Mouse (Mus musculus): ENCODE results near the gene Pdlim5.
"Not testable (repeated sequence)": the region's sequence is repeated elsewhere in the genome, so short reads cannot be mapped to it uniquely, and the experiment has no call there.

Pdlim5 gene

DNA sequence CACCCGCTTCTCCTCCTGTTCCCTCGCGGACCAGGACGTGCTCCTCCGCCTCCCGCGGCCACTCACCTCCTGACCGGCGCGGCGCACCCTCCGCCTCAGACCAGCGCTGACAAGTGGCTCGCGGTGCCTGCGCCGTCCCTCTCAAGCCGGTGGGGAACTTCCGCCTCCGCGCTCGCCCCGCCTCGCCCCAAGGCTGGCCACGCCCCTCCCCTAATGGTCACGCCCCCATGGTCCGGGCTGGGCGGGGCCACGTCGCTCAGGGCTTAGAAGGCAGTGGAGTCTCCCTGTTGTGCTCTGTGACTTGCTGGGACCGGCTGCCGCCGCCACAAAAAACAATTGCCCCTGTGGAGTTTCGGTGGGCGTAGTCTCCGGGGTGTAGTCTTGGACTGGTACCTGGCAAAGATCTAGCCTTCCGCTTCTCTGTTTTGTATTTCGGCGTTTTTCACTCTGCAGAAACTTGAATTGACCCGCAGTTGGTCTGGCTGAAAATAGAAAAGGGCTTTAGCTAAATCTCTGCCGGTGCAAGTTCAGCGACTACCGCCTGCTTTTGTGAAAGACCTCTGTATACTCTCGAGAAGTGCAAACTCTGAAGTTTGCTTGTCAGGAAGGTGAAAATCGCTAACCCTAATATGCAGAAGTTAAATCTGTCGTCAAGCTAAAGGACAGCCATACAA is at the start of gene Pdlim5:
Pdlim5 (minus strand) TSS at position 177 of the 674 bp plus-strand sequence.
- peak; percentile 87 for DNase-seq

DNA sequence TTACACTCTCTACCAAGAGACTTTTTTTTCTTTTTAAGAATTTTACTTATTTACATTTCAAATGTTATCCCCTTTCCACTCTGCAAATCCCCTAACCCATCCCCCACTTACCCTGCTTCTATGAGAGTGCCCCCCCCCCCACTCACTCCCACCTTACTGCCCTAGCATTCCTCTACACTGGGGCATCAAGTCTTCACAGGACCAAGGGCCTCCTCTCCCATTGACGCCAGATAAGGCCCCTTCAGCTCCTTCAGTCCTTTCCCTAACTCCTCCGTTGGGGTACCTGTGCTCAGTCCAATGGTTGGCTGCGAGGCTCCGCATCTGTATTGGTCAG is 48.2 kb upstream of the Pdlim5 start:
- no peak for DNase-seq

DNA sequence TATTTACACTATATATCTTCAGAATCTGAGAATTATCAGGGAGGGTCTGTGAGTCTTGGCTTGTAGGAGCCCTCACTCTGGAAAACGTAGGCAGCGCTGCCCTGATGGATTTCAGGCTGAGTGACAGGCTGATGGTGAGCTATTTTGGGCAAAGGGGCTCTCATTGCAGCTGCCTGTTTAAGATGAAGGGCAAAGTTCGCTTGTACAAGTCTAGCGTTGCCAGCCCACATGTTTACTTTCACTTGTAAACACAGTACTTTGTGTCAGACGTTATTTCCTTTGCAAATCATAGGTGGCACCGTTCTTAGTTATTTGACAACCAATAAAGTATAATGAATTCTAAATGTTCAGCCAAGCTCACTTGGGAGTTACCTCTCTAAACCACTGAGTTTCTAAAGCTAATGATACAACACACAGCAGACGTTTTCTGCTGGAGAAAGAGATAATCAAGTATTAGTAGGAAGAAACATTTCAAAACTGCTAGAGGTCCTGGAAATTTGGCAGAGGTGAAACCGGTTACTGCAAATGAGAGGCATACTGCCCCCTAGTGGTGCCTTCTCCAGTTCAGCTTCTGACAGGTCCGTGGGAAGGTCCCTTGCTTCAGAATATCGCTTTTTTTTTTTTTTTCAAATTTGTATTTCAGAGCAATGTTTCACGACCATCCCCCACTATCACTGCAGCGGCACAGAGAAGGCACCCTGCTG is 47.7 kb upstream of the Pdlim5 start:
- DNase-seq: peak; percentile 82

DNA sequence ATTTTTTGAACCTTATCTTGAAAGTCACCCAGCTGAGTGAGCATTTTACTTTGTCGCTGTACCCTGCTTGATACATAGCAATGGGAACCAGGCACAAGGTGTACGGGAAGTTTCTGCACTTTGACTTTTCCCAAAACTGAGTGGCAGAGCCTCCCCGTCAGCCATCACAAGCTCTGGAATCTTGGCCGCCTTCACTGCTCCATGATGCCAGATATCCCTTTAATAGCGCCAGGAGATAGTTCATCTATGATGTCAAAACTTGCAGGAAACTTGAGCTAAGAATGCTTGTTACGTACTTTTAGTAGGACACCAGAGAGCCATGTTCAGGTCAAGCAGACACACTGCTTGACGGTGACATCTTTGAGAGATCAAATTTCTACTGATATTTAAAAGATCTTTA is 46.7 kb upstream of the Pdlim5 start:
- no peak for DNase-seq

DNA sequence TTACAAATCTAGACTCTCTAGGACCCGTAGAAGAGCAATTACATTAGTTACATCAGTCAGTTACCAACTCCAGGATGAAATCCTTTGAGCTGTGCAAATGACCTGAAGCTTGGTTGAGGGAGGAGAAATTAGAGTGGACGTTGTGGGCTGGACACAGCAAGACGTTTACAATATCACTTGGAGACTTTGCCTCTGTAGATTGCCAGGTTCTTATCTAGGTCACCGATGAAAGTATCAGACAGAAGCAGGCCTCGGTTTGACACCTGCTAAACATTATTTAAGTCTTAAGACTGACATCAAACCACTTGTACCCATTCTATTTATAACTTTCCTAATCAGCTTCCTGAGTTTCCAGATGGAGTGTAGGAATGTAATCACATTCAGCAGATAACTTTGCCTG is 45.6 kb upstream of the Pdlim5 start:
- no peak for DNase-seq

DNA sequence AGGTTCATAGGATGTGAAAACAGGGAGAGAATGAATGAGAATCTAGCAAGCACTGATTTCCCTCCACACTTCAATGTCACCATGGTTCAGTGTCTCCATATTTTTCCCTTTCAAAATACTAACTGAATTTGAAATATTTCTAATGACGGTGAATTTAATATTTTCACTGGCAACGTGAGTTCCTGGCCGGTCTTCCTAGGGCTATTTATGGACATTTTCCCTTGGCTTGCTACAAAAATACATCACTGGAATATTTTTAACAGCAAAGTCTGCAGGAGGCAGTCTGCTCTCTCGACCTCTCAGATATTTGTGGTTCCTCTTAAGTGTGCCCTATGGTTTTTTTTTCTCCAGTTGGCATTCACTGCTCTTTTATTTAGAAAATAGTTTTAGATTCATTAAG is 44.7 kb upstream of the Pdlim5 start:
- DNase-seq: no peak

DNA sequence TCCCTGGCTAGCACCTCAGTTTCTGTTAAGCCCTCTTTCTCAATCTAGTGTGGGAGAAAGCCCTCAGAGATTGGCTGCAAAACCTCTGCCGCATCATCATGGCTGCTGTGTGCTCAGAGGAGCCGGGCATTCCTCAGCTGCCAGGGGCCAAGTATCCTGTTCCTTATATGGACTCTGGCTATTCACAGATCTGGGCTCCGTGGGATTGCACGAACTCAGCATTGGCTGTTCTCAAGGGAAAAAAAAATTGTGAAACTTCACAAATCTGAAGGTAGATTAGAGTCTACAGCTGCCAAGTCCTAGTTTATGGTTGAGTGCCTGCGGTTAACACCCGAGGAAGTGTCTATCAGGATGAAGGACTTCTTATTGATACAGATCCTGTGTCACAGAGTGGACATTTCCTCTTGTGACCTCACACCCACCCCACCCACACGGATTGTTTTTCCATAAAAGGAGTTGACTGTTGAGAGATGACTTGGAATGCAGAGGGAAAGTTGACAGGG is 44.1 kb upstream of the Pdlim5 start:
- DNase-seq: no peak

DNA sequence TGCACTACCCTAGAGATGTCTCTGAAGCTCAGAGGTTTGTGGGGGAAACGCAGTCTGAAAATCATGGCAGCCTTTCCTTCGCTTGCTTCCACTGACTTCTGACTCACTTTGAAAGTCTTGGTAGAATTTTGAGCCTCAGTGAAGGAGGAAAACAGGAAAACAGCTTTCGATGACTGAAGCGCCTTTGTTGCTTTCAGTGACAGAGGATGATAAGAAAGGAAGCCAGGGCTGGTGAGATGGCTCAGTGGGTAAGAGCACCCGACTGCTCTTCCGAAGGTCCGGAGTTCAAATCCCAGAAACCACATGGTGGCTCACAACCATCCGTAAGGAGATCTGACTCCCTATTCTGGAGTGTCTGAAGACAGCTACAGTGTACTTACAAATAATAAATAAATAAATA is 43.1 kb upstream of the Pdlim5 start:
- not testable (repeated sequence) for DNase-seq

DNA sequence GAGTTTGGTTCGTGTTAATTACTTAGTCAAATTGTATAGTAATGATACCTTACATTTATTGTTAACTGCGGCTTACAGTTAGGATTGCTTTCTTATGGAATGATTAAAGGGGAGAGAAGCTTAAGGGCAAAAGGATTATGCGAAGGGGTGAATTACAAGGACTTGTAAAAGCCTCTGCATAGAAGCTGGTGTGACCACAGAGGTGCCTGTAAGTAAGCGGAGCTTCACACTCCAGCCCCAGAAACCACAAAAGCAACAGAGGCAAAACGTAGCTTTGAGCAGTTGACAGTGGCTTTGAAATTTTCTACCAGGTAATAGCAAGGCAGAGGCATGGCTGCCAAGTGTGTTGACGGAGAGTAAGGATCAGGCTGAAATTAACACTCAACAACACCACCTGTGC is 41.3 kb upstream of the Pdlim5 start:
- no peak for DNase-seq

DNA sequence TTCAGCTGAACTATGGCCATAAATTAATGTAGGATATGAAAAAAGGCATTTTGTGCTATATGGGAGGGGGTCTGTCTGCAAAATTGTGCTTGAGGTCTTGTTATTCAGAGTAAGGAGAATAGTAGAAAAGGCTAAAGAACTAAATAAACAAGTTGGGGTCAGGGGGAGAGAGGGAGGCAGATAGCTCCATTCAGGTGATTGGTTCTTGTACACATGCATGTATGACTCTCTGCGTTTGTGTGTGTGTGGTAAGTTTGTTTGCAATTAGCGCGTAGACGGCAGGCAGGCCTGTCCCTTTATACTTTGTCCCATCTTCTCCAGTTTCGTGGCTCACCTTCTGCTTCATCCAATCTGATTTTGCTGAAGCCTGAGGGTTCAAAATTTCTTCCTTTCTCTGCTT is 40.7 kb upstream of the Pdlim5 start:
- no peak for DNase-seq

DNA sequence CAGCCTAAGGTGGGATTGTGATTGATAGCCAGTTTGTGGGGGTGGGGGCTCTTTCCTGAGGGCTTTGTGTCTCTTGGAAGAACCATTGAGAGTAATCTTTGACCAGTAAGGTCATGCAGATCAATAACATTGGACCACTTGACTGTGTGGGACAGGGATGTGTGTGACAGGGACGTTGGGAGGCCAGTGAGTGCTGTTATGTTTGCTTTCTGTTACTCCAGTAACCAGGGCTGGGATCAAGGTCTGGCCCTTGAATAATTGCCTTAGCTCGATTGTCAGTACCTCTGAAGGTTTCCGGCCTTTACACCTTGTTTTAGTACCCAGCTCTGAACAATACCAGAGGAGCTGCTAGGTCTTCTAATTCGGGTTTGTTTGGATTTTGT is 39.3 kb upstream of the Pdlim5 start:
- DNase-seq: no peak

DNA sequence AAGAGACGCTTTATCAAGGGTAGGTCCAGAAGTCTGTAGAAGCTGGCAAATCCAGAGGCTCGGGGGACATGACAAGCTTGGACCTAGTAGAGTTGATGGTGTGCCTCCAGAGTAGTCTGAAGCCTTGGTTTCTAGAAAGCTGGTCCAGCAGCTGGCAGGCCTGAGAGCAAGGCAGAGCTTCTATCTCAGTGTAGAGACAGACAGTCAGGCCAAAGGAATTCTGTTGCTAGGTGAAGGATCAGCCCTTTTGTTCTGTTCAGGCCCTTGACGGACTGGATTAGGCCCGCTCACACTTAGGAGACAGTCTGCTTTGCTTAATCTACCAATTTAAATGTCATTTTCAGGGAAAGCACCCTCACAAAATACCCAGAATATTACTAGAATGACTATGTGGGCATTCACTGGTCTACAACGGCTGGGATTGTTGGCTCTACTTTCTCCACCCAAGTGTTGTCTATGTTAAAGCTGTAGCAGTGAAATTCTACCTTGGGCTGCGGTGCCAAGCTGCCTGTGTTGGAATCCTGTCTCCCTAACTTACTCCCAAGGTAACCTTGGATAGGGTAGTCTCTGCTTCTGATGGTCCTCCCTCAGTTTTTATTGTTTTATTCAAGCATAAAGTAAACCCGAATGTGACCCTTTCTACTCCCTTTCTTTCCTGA is 38.8 kb upstream of the Pdlim5 start:
- DNase-seq: no peak

DNA sequence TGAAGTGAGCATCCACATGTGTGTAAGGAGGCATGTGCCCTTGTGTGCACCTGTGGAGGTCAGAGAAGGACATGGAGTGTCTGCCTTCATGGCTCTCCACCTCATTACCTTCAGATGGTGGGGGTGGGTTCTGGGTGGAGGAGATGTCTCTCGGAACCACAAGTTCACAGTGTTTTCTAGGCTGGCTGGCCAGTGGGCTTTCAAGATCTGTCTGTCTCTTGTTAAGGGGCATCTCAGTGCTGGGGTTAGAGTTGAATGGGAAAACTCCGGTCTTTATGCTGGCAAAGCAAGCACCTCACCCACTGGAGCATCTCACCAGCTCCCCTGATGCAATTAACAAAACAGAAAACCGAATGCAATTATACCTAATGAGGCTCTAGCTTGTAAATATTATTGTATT is 36.0 kb upstream of the Pdlim5 start:
- no peak for DNase-seq

DNA sequence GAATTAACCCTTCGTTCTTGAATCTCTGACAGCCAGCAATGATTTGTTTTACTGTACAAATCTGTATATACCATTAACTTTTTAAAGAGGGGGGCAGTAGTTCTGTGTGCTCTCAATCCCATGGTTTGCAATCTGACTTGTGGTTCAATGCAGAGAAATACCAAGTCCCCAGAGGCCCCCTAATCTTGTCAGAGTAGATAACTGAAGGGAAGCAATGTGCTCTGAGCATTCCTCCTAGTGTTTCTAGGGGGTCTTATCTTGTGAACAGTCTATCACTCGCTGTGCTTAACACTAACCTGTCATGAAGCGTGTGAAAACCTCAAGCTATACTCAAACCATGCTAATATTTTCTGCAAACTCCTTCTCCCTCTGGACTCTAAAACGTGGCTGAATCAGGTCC is 34.6 kb upstream of the Pdlim5 start:
- no peak for DNase-seq

DNA sequence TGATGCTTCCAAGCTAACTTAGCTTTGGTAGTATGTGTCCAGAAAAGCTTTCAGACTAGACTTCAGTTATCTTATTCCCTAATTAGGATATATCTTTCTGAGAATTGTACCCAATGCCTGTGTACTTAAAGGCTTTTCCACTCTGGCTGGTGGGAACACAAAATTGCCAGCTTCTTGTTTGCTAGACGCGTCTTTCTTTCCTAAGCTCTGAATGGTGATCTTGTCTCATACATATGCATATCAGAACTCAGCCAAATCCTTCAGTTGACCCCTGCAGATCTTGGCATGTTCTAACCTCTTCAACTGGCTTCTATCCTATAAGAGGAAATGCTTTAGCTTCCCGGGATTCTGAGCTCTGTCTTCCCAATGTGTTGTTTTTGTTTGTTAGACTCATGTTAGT is 31.3 kb upstream of the Pdlim5 start:
- DNase-seq: no peak

DNA sequence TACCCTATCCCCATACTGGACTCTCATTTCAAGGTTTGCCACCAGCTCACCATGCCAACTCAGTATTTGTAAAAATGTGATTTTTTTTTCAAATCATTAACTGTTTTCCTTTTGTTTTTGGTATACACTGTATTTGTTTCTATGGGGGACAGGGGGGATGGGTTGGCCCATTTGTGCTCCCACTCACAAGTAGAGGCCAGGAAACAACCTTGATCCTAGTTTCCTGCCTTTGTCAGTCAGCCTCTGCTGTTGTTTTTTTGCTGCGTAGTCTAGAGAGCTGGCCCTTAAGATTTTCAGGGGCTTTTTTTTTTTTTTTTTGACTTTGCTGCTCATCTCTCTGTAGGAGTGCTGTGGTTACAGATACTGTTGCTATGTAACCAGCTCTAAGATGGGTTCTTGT is 28.6 kb upstream of the Pdlim5 start:
- DNase-seq: no peak

DNA sequence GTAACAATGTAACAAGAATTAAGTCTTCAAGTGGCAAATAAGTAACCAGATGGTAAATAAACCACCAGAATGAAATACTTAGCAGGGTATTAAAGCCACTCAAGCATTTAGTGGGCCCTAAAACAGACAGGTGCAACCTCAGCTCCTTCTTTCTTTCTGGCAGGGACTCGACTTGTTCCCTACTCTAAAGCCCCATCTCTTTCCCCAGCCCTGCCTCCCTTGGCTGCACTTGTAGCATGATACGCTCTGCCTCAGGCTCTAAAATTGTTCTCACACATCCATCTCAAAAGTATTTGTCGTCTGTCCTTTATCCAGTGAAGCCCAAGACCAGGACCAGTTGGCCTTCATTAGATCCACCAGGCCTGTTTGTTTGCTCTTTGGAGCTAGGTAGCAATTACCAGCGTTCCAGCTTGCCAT is 28.0 kb upstream of the Pdlim5 start:
- DNase-seq: no peak

DNA sequence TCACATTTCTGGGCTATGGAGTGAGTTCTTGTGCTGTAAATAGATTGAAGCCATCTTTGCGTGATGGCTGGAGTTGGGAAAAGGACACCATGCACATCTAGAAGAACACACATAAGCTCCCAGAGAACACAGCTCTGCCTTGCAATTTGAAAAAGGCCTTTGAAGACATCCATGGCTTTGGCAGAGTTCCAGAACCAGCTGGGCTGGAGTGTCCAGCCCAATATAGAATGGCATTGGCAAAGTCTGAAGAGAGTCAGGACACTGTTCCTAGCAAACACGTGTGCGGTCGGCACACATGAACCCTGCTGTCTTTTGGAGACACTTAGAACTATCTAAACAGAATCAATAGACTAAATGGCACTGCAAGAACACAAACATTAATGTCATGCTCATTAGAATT is 26.7 kb upstream of the Pdlim5 start:
- DNase-seq: no peak

DNA sequence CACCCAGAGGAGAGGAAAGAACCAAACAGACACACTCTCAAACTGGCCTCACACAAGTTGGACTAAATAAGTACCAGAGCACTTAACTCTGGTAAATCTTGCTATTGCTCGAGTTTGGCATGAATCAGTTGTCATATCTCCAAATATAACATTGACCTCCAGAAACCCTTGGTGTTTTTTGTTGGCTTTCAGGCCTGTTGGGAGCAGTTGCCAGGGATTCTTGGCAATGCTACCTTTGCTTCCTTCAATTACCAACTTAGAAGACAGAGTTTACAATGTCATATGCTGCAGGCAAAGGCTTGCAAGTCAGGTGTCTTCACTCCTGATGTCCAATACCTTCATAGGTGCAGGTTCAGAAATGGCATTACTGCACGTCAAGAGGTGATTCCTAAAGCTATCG is 26.0 kb upstream of the Pdlim5 start:
- DNase-seq: no peak

DNA sequence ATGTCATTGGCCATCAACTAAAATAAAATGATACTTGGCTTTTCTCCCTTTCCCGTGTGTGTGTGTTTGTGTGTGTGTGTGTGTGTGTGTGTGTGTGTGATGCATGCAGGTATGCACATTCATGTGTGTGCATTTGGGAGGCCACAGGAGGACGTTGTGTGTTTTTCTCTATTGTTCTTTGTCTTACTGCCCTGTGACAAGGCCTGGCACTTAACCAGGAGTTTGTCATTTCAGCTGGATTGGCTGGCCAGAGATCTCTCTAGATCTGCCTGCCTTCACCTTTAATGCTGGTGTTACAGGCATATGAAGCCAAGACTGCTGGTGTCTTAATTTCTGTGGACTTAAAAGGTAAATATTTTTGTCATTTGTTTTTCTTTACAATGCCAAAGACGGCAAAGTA is 22.5 kb upstream of the Pdlim5 start:
- no peak for DNase-seq

DNA sequence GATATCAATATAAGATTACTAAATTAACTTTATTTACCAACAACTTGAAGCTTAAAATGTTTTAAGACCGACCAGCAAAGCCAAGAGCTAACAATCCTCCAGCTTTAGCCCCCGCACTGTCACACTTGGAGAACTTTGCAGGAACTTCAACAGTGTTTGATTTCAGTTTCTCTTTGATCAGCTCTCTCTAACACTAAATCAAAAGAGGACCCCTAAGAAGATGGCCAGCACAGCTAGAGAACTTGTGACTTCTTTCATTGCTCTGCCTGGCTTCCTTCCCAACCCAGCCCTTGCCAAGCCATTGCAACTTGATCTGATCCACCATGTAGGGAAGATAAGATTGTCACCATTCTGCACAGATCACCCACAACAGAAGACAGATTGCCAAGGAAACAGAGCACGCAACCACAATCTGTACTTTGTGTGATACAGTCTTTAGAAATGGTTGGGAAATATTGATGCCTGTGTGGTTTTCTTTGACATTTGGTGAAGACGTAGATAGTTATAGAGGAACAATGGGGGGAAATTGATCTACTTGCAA is 17.9 kb upstream of the Pdlim5 start:
- DNase-seq: no peak

DNA sequence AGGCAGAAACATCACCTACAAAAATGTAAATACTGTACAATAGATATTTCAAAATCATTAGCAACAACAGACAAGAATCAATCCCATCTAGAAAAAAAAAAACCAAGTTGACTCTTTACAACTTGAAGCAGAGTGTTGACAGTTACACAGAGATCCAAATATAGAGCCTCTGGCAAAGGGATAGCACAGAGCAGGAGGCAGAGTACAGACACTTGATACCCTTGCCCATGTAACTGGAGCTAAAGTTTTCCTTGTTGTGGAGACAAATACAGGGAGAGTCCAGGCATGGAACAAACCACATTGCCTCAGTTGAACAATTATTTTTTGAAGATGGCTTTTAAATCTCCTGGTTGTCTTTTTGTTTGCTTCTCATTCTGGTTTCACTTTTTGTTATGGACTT is 15.4 kb upstream of the Pdlim5 start:
- no peak for DNase-seq

DNA sequence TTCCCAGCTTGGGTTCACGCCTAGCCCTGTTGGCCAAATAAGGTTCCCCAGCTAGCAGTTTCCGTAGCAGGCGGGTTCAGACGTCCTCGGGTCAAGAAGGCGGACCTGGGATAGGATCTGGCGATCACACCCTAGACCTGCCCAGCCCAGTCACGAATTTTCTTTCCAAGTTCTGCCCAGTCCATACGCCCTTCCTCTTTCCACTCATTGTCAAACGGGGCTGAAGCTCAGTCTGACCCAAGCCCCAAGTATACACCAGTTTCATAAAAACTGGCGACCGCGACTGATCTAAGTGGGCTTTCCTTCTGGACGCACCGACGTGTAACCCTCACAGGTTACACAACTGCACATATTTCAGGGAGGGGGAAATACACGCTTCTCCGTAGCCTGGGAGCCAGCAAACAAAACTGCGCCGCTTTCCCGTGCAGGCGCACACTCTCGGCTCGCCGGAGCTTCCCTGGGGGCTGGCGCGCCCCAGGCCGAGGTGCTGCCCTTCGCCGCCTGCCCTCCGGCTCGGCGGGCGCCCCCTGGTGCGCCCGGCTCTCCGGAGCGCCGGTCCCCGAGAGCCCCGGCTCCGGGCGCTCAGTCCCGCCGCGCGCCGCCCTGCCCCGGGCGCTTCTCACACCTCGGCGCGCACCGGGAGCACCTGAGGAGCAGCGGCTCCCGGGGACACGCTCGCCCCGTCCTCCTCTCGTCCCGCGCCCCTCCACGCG is 544 bp downstream of the Pdlim5 start:
- DNase-seq: peak; percentile 7

Measured in layer of hippocampus, adult 9-11 months (tissue).